Mouse (Mus musculus) mouse embryonic stem cell (cell line): ENCODE results near the gene Il12rb1.

Experiments
- in situ Hi-C, 2 experiments: fragments of 300-500 bp; cut with MboI; formaldehyde crosslinking; loops; 1 replicate in 1 of 2; 3 replicates in 1 of 2; pipeline ENCODE4 v1.14.3; 2019 to 2020; ENCODE audit warnings: low sequenced_read_pairs in 2 of 2, low pct_unique_long_range_greater_than_20kb in 1 of 2, mixed read lengths in 1 of 2; ENCODE audit not compliant: unreplicated experiment in 1 of 2

Gene Il12rb1

GRCm38 (mm10) chr8:70841147-70842072, 33.2 kb downstream of the Il12rb1 start:
- in situ Hi-C loops = no loop called here

GRCm38 (mm10) chr8:70842484-70842883, 34.2 kb downstream of the Il12rb1 start:
- in situ Hi-C loops = no loop called here

GRCm38 (mm10) chr8:70843214-70843773, 35.0 kb downstream of the Il12rb1 start:
- in situ Hi-C loops = no loop called here

- in situ Hi-C loops = no loop called here
Observed at GRCm38 (mm10) chr8:70843941-70844340, 35.7 kb downstream of the Il12rb1 start.

GRCm38 (mm10) chr8:70844523-70844922, 36.3 kb downstream of the Il12rb1 start:
- in situ Hi-C loops = no loop called here

GRCm38 (mm10) chr8:70845108-70845507, 36.9 kb downstream of the Il12rb1 start:
- in situ Hi-C loops = no loop called here

DNA sequence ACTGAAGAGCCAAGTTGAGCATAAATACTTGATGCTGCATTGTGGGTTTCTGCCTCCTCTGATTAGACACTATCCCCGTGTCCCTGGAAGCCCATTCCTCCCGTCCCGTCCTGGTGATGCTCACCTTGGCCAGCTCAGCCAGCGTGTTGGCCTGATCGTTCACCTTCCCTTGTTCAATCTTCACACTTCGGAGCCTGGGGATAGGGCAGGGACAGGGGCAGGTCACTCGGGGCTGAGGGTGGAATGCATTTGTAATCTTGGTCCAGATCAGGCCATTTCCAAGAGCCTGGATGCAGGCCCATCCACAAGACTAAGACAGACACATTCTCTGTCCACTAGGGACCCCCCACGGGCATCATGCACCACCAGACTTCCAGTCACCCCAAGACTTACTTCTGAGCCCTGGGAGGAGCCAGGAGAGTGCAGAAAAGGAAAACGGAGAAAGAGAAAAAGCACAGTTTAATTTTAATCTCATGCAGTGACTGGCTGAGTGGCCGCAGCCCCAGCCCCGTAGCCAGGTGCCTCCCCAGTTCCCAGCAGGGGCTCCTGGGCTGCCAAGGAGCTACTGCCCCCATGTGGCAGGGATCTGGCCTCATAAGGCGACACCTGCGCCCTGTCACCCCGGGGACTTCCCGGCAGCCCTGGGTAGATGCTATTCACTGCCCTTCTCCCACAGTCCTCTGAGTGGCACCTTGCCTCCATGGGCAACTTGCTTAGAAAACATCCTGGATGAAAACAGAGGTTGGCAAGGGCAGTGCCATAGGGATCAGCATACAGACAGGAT, 38.3 kb downstream of the Il12rb1 start:
- in situ Hi-C loops = no loop called here

DNA sequence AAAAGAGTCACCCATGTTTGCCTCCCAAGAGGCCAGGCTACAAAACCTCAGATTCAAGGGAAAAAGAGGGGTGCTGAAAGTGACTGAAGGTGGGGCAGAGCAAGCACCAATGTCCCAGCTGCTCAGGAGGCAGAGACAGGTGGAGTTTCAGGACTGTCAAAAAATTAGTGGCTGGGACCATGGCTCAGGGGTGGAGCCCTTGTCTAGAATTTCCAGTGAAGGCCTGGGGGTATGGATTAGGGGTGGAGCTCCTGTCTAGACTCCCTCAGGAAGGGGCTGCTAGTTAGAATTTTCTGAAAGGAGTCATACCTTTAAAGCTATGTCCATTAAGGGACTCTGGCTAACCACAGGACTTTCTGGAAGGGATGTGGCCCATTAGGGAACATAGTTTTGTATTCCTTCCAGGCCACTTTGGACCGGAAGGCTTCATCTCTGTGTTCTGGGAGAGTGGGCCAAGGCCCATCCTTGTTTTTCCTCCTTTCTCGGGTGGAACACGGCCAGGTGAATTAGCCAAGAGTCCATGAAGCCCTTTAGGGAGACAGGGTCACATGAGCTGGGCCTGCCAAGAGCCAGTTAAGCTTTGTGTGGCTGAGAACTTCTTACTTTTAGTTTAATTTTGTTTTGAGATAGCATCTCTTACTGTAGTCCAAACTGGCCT, 41.2 kb downstream of the Il12rb1 start:
- in situ Hi-C loops = no loop called here

- in situ Hi-C loops = no loop called here
Observed at GRCm38 (mm10) chr8:70850132-70850845, 42.0 kb downstream of the Il12rb1 start.

DNA sequence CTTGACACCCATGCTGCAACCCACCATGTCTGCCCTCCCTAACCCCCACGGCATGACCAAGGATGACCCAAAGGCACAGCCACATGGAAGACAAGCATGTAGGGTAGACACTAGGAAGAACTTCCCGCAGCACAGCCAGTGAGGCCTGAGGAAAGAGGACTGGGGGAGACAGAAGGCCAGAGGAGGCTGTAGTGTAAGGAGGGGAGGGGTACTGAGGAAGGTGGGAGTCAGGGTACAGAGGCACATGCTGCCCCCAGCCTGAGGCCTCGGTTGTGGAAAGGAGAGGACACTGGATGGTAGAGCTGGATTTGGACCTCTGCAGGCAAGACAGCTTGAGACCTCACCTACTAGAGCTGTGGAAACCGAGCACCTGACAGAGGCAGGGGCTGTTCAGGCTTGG, 42.7 kb downstream of the Il12rb1 start:
- in situ Hi-C loops = no loop called here

GRCm38 (mm10) chr8:70851837-70852236, 43.6 kb downstream of the Il12rb1 start:
- in situ Hi-C loops = no loop called here

GRCm38 (mm10) chr8:70852595-70853231, 44.5 kb downstream of the Il12rb1 start:
- in situ Hi-C loops = no loop called here

DNA sequence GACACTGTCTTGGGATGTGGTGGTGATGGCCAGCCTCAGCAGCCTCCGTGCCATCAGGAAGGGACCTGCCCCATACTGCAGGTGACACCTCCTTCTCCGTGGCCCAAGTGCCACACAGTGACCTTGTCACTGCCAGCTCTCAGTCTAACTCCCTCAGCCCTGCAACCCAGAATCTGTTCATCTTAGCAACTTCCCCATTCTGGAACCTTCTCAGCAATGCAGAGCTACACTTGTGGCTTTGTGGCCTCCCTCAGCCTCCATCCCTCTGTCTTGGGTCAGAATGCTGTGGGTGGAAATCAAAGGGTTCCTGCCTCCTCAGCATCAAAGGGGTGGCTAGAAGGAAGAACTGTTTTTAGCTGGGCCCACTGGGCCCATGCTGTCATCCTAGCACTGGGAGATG, 45.6 kb downstream of the Il12rb1 start:
- in situ Hi-C loops = no loop called here

DNA sequence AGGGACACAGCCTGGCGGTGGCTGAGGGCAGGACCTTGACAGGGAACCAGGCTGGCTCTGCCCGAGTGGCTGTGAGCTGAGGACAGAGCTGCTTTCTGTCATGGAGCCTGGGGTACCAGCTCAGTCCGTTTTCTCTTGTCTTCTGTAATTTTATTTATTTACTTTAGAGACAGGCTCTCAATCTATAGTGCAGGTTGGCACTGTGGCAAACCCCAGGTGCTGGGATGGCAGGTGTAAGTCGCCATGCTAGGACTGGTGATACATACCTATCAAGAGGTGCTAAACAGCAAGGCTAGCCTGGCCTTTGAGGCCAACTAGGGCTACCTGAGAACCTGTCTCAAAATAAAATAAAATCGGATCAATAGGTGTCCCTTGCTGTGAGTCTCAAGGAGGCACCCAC, 47.8 kb downstream of the Il12rb1 start:
- in situ Hi-C loops = no loop called here

DNA sequence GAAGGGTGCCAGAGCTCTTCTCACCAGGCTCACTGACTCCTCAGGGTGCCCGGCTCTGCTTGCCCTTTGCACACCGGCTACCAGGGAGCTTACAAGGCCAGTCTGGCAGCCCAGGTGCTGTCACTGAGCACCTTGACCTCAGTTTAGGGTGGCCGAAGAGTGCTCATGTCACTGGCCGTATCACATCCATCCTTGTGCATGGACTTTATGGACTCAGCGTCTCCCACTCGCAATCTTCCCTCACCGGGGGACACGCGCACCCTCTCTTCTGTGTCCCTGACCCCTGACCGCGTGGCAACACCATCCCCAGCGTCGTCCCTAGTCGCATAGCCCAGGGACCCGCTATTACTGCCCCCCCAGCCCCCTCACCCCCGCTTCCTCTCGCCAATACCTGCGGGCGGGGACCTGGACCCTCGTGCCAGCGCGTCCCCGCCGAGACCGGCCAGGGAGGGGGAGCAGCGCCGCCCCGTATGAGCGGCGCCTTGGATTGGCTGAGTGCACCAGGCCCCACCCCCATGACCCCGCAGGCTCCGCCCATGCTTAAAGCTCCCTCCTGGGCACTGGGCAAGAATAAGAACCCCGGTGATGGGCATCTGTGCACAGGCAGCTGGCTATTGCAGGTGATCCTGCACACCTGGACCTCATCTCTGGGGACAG, 48.4 kb downstream of the Il12rb1 start:
- in situ Hi-C loops = no loop called here

DNA sequence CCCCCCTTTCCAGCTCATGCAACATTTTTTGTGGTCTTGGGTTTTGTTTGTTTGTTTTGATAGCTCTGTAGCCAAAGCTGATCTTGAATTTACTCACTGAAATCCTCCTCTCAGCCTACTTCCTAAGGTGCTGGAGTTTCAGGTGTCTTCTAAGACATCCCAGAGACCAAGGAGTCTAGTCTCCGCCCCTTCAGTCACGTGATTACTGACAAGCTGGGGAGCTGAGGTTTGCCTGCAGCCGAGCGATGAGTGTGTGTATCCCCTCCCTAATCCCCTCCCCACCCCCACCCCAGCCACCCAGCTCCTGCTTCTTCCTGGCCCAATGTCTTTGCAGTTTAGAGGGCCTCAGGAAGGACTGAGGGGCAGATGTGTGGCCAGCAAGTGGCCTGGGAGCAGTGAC, 49.3 kb downstream of the Il12rb1 start:
- in situ Hi-C loops = no loop called here

DNA sequence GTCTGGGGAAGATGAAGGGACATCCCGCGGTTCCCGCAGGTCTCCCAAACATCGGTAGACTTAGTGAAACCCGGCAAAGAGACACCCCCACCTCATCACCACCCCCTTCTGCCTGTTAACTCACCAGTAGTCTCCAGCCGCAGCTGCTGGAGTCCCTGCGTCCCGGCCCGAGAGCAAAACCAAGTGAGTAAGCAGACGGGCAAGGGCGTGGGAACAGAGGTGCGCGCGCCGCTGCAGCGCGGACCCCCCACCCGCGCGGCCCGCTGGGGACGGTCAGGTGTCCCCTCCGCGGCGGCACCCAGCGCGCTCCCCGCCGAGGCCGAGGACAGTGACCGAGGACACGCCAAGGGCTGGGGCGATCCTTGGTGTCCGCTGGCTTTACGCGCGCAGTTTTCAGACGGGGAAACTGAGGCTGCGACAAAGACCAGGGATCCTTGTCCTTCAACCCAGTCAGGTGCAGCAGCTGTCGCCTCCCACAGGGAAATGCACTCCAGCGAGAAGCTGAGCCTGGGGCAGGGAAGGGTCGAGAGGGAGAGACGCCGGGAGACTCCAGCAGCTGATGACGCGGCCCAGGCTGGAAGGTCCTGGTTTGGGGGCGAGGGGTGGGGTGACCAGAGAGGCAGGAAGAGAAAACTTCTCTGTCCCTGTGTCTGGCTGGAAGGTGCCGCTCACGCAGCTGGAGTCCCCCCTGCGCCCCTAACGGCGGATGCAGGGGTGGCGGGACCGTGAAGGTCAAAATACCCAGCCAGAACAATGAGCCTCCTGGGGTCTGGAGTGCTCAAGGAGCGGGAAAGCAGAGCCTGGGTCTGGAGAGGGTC, 54.8 kb downstream of the Il12rb1 start, which contains the start of gene Kcnn1:
Gene Kcnn1, minus strand, starts transcription at position 435 of the 818 bp plus-strand sequence.
- in situ Hi-C loops = no loop called here
